Mouse (Mus musculus): ENCODE data around the gene Dab1. TPM values are rescaled to one million over a fixed set of nuclear protein-coding genes. Genes with fewer than 3 reads are reported as not detected.

Gene Dab1
- polyA plus RNA-seq, 1 experiment from 2014 or later = 123 TPM

GRCm38 (mm10) chr4:103822669-103823068, 203.5 kb downstream of the Dab1 start:
- Histone ChIP-seq H3K27ac (ENCODE audit: low read length) (no peak overlapping the region), H3K9me3 (replicated peaks; ENCODE audit: control insufficient read depth, low read length, poor library complexity, severe bottlenecking) (no peaks in the 10 kb centered on the region), H3K9ac (ENCODE audit: low read depth, low read length) (no peak overlapping the region), H3K4me3 (ENCODE audit: low read depth, low read length) (no peak overlapping the region), H3K36me3 (ENCODE audit: control insufficient read depth, insufficient read depth, low read length) (no peaks in the 10 kb centered on the region), H3K27me3 (ENCODE audit: control insufficient read depth, insufficient read depth, low read depth, low read length) (no peaks in the 10 kb centered on the region), H3K4me2 (ENCODE audit: low read length) (no peak overlapping the region), H3K4me1 (ENCODE audit: control insufficient read depth, insufficient read depth, low read length) (no peaks in the 10 kb centered on the region)
- ATAC-seq = no peak
- 78% methylated on average over 4 of the region's 4 CpGs for WGBS

- 0 out of 2 replicates have a peak overlapping the region, but pooled peaks have one; percentile 38 for H3K27ac ChIP-seq (ENCODE audit: low read length)
- no peaks in the 10 kb centered on the region for H3K36me3 ChIP-seq (ENCODE audit: control insufficient read depth, insufficient read depth, low read length)
- peaks cover 4% of the 10 kb centered on the region for H3K4me1 ChIP-seq (ENCODE audit: control insufficient read depth, insufficient read depth, low read length)
- H3K9ac ChIP-seq (ENCODE audit: low read depth, low read length) = 0 out of 2 replicates have a peak overlapping the region, but pooled peaks have one; percentile 6
- H3K4me3 ChIP-seq (ENCODE audit: low read depth, low read length) = no peak overlapping the region
- 4% methylated on average over 5 of the region's 5 CpGs for WGBS
- no peaks in the 10 kb centered on the region for H3K27me3 ChIP-seq (ENCODE audit: control insufficient read depth, insufficient read depth, low read depth, low read length)
- no peaks in the 10 kb centered on the region for H3K9me3 ChIP-seq (replicated peaks; ENCODE audit: control insufficient read depth, low read length, poor library complexity, severe bottlenecking)
- ATAC-seq = no peak
- peak overlapping the region; percentile 23; the same call in 1 of the 2 replicates for H3K4me2 ChIP-seq (ENCODE audit: low read length)
Measured at GRCm38 (mm10) chr4:103838377-103838776, 219.2 kb downstream of the Dab1 start.

GRCm38 (mm10) chr4:103839541-103839940, 220.4 kb downstream of the Dab1 start:
- H3K27me3 ChIP-seq (ENCODE audit: control insufficient read depth, insufficient read depth, low read depth, low read length) = no peaks in the 10 kb centered on the region

GRCm38 (mm10) chr4:103841126-103841525, 222.0 kb downstream of the Dab1 start:
- no peaks in the 10 kb centered on the region for H3K9me3 ChIP-seq (replicated peaks; ENCODE audit: control insufficient read depth, low read length, poor library complexity, severe bottlenecking)

More at GRCm38 (mm10) chr4:103839541-103839940, 220.4 kb downstream of the Dab1 start:
- no peaks in the 10 kb centered on the region for H3K9me3 ChIP-seq (replicated peaks; ENCODE audit: control insufficient read depth, low read length, poor library complexity, severe bottlenecking)
- ATAC-seq = no peak
- H3K27ac ChIP-seq (ENCODE audit: low read length) = no peak overlapping the region
- H3K4me3 ChIP-seq (ENCODE audit: low read depth, low read length) = no peak overlapping the region
- no peak overlapping the region for H3K9ac ChIP-seq (ENCODE audit: low read depth, low read length)
- 88% methylated on average over 2 of the region's 2 CpGs for WGBS
- H3K4me1 ChIP-seq (ENCODE audit: control insufficient read depth, insufficient read depth, low read length) = peaks cover 8% of the 10 kb centered on the region
- no peak overlapping the region for H3K4me2 ChIP-seq (ENCODE audit: low read length)
- H3K36me3 ChIP-seq (ENCODE audit: control insufficient read depth, insufficient read depth, low read length) = no peaks in the 10 kb centered on the region

GRCm38 (mm10) chr4:103844635-103845034, 225.5 kb downstream of the Dab1 start:
- ATAC-seq = no peak
- H3K4me1 ChIP-seq (ENCODE audit: control insufficient read depth, insufficient read depth, low read length) = peaks cover 12% of the 10 kb centered on the region; the same call in 1 of the 2 replicates
- H3K36me3 ChIP-seq (ENCODE audit: control insufficient read depth, insufficient read depth, low read length) = no peaks in the 10 kb centered on the region
- no peak overlapping the region for H3K9ac ChIP-seq (ENCODE audit: low read depth, low read length)
- 72% methylated on average over 7 of the region's 7 CpGs for WGBS
- H3K27ac ChIP-seq (ENCODE audit: low read length) = no peak overlapping the region
- H3K27me3 ChIP-seq (ENCODE audit: control insufficient read depth, insufficient read depth, low read depth, low read length) = no peaks in the 10 kb centered on the region
- no peaks in the 10 kb centered on the region for H3K9me3 ChIP-seq (replicated peaks; ENCODE audit: control insufficient read depth, low read length, poor library complexity, severe bottlenecking)
- no peak overlapping the region for H3K4me2 ChIP-seq (ENCODE audit: low read length)
- no peak overlapping the region for H3K4me3 ChIP-seq (ENCODE audit: low read depth, low read length)

More at GRCm38 (mm10) chr4:103841126-103841525, 222.0 kb downstream of the Dab1 start:
- no peak overlapping the region for H3K4me2 ChIP-seq (ENCODE audit: low read length)
- 77% methylated on average over 7 of the region's 7 CpGs for WGBS
- H3K36me3 ChIP-seq (ENCODE audit: control insufficient read depth, insufficient read depth, low read length) = no peaks in the 10 kb centered on the region
- H3K4me1 ChIP-seq (ENCODE audit: control insufficient read depth, insufficient read depth, low read length) = peaks cover 12% of the 10 kb centered on the region
- H3K4me3 ChIP-seq (ENCODE audit: low read depth, low read length) = no peak overlapping the region
- no peaks in the 10 kb centered on the region for H3K27me3 ChIP-seq (ENCODE audit: control insufficient read depth, insufficient read depth, low read depth, low read length)
- no peak overlapping the region for H3K27ac ChIP-seq (ENCODE audit: low read length)
- no peak overlapping the region for H3K9ac ChIP-seq (ENCODE audit: low read depth, low read length)
- ATAC-seq = no peak

- H3K4me1 ChIP-seq (ENCODE audit: control insufficient read depth, insufficient read depth, low read length) = no peaks in the 10 kb centered on the region
- no peaks in the 10 kb centered on the region for H3K9me3 ChIP-seq (replicated peaks; ENCODE audit: control insufficient read depth, low read length, poor library complexity, severe bottlenecking)
- no peaks in the 10 kb centered on the region for H3K27me3 ChIP-seq (ENCODE audit: control insufficient read depth, insufficient read depth, low read depth, low read length)
- no peak overlapping the region for H3K4me2 ChIP-seq (ENCODE audit: low read length)
- ATAC-seq = no peak
- H3K27ac ChIP-seq (ENCODE audit: low read length) = no peak overlapping the region
- H3K9ac ChIP-seq (ENCODE audit: low read depth, low read length) = no peak overlapping the region
- WGBS = 19% methylated on average over 1 of the region's 1 CpGs
- no peaks in the 10 kb centered on the region for H3K36me3 ChIP-seq (ENCODE audit: control insufficient read depth, insufficient read depth, low read length)
- no peak overlapping the region for H3K4me3 ChIP-seq (ENCODE audit: low read depth, low read length)
Measured at GRCm38 (mm10) chr4:103857173-103857572, 238.0 kb downstream of the Dab1 start.

GRCm38 (mm10) chr4:103875564-103875963, 256.4 kb downstream of the Dab1 start:
- no peaks in the 10 kb centered on the region for H3K27me3 ChIP-seq (ENCODE audit: control insufficient read depth, insufficient read depth, low read depth, low read length)
- no peaks in the 10 kb centered on the region for H3K9me3 ChIP-seq (replicated peaks; ENCODE audit: control insufficient read depth, low read length, poor library complexity, severe bottlenecking)
- no peaks in the 10 kb centered on the region; the same call in 1 of the 2 replicates for H3K4me1 ChIP-seq (ENCODE audit: control insufficient read depth, insufficient read depth, low read length)
- no peak for ATAC-seq
- WGBS = 38% methylated on average over 3 of the region's 3 CpGs
- H3K36me3 ChIP-seq (ENCODE audit: control insufficient read depth, insufficient read depth, low read length) = no peaks in the 10 kb centered on the region
- no peak overlapping the region for H3K9ac ChIP-seq (ENCODE audit: low read depth, low read length)
- H3K4me3 ChIP-seq (ENCODE audit: low read depth, low read length) = no peak overlapping the region
- H3K4me2 ChIP-seq (ENCODE audit: low read length) = no peak overlapping the region
- no peak overlapping the region for H3K27ac ChIP-seq (ENCODE audit: low read length)

- Histone ChIP-seq H3K4me1 (ENCODE audit: control insufficient read depth, insufficient read depth, low read length) (no peaks in the 10 kb centered on the region; the same call in 1 of the 2 replicates), H3K4me3 (ENCODE audit: low read depth, low read length) (no peak overlapping the region), H3K4me2 (ENCODE audit: low read length) (no peak overlapping the region), H3K27me3 (ENCODE audit: control insufficient read depth, insufficient read depth, low read depth, low read length) (no peaks in the 10 kb centered on the region), H3K9ac (ENCODE audit: low read depth, low read length) (no peak overlapping the region), H3K36me3 (ENCODE audit: control insufficient read depth, insufficient read depth, low read length) (no peaks in the 10 kb centered on the region), H3K9me3 (replicated peaks; ENCODE audit: control insufficient read depth, low read length, poor library complexity, severe bottlenecking) (no peaks in the 10 kb centered on the region), H3K27ac (ENCODE audit: low read length) (no peak overlapping the region)
- 53% methylated on average over 4 of the region's 4 CpGs for WGBS
- ATAC-seq = 0 out of 2 replicates have a peak, but pooled peaks have one; percentile 32
Measured at GRCm38 (mm10) chr4:103878841-103879240, 259.7 kb downstream of the Dab1 start.

- no peaks in the 10 kb centered on the region for H3K4me1 ChIP-seq (ENCODE audit: control insufficient read depth, insufficient read depth, low read length)
- no peak overlapping the region for H3K4me2 ChIP-seq (ENCODE audit: low read length)
- WGBS = 36% methylated on average over 3 of the region's 3 CpGs
- no peak overlapping the region for H3K27ac ChIP-seq (ENCODE audit: low read length)
- no peaks in the 10 kb centered on the region for H3K9me3 ChIP-seq (replicated peaks; ENCODE audit: control insufficient read depth, low read length, poor library complexity, severe bottlenecking)
- H3K4me3 ChIP-seq (ENCODE audit: low read depth, low read length) = no peak overlapping the region
- no peaks in the 10 kb centered on the region for H3K27me3 ChIP-seq (ENCODE audit: control insufficient read depth, insufficient read depth, low read depth, low read length)
- 0 out of 2 replicates have a peak, but pooled peaks have one; percentile 51 for ATAC-seq
- no peaks in the 10 kb centered on the region for H3K36me3 ChIP-seq (ENCODE audit: control insufficient read depth, insufficient read depth, low read length)
- H3K9ac ChIP-seq (ENCODE audit: low read depth, low read length) = no peak overlapping the region
Measured at GRCm38 (mm10) chr4:103881641-103882040, 262.5 kb downstream of the Dab1 start.
